Mouse (Mus musculus) liver, embryonic 14 days (tissue): ENCODE results near the gene H2al3. TPM values are rescaled to one million over a fixed set of nuclear protein-coding genes. Genes with fewer than 3 reads are reported as not detected.

Experiments used
- polyA plus RNA-seq: library from polyadenylated mRNA; depleted of rRNA; stranded (reverse); fragments of >200 nt; gene quantifications from 2 replicates; pipeline ENCODE4 v1.2.3, GENCODE M21; 2012; rRNA removed

The H2al3 gene
- polyA plus RNA-seq = 0.06 TPM in 1 of 2 replicates, not detected in the other

GRCm38 (mm10) chrX:9849403-9849802 lies at the start of gene H2al3:
TSS of gene H2al3 (plus strand) at chrX:9849703.

GRCm38 (mm10) chrX:9846628-9847027 lies 2.9 kb upstream of the H2al3 start, which contains the start of gene Hypm:
TSS of gene Hypm (plus strand) at chrX:9846928.

DNA sequence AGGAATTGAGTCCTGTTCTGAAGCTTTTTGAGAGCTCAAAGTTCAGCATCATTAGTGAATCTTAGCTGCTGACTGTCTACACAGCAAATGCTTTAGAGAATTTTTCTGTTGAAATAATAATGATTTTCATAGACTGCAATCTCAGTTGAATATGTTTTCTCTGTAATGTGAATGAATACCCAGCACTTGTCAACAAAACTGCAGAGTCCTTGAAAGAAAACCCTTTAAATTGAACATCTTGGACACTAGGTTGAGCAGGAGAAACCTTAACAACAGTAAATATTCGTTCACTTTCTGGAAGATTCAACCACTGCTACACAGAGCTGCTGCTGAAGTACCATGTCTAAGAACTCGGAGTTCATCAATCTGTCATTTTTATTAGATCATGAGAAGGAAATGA lies 35.8 kb downstream of the H2al3 start, which contains the start of gene Sytl5:
Gene Sytl5, plus strand, starts transcription at position 301 of the 400 bp plus-strand sequence.

Other genes with a start within 250 kb of the H2al3 start
- 15.2 and 15.3 TPM in 2 replicates for gene Dynlt3, start 186.7 kb upstream of the H2al3 start, polyA plus RNA-seq
- gene Hypm, start 2.8 kb upstream of the H2al3 start, polyA plus RNA-seq = 0.05 and 0.07 TPM in 2 replicates
- gene Sytl5, start 35.9 kb downstream of the H2al3 start, polyA plus RNA-seq = 0.50 and 0.63 TPM in 2 replicates